Mouse (Mus musculus): Measurements from ENCODE around the gene Daw1. TPM values are rescaled to one million over a fixed set of nuclear protein-coding genes. Genes with fewer than 3 reads are reported as not detected.
A peak's percentile ranks its signal among the peaks of the same experiment; 100 is the strongest.

Gene Daw1
- polyA plus RNA-seq, 1 experiment: not detected

- no peaks in the 10 kb centered on the region for H3K36me3 ChIP-seq (ENCODE audit: control insufficient read depth, insufficient read depth, low read length)
- no peak overlapping the region for H3K27ac ChIP-seq (ENCODE audit: insufficient read depth, low read length)
- TF ChIP-seq CTCF (IDR thresholded peaks at IDR 0.05; ENCODE audit: extremely low read depth, insufficient read depth, insufficient read length, insufficient replicate concordance): no peak
- no peak for TF ChIP-seq POLR2A (IDR thresholded peaks at IDR 0.05; ENCODE audit: low read depth, low read length)
- H3K4me3 ChIP-seq (ENCODE audit: extremely low read depth, insufficient read depth, insufficient read length): no peak overlapping the region
- DNase-seq (ENCODE audit: low read depth in 1 of 2, low spot score in 2 of 2): no peak
- no peaks in the 10 kb centered on the region for H3K4me1 ChIP-seq (ENCODE audit: control insufficient read depth, insufficient read depth, insufficient read length)
- no peaks in the 10 kb centered on the region for H3K27me3 ChIP-seq (ENCODE audit: control insufficient read depth, insufficient read depth, low read length)
- WGBS: 81% methylated on average over 1 of the region's 1 CpGs
Measured at GRCm38 (mm10) chr1:83175985-83176384, 16.4 kb downstream of the Daw1 start.

DNA sequence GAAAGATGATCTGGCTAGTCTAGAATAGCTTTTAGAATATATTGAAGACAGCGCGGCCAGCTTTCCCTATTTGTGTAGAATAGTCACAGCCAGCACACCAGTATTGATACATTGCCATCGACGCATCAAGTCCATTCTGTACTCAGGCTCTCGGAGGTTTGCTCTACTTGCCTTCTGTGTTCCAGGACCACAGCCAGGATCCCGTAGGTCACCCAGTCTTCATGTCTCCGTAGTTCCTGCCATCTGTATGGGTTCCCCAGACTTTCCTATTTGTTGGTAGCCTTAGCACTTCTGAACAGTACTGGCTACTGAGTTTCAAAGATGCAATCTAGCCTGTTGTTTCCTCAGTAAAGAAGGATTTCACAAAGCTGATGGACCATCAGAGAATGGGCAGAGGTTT is 20.0 kb downstream of the Daw1 start:
- Histone ChIP-seq H3K36me3 (ENCODE audit: control insufficient read depth, insufficient read depth, low read length) (no peaks in the 10 kb centered on the region), H3K27me3 (ENCODE audit: control insufficient read depth, insufficient read depth, low read length) (no peaks in the 10 kb centered on the region), H3K4me1 (ENCODE audit: control insufficient read depth, insufficient read depth, insufficient read length) (no peaks in the 10 kb centered on the region), H3K4me3 (ENCODE audit: extremely low read depth, insufficient read depth, insufficient read length) (no peak overlapping the region), H3K27ac (ENCODE audit: insufficient read depth, low read length) (no peak overlapping the region)
- 85% methylated on average over 7 of the region's 7 CpGs for WGBS
- DNase-seq (ENCODE audit: low read depth in 1 of 2, low spot score in 2 of 2): no peak
- no peak for TF ChIP-seq CTCF (IDR thresholded peaks at IDR 0.05; ENCODE audit: extremely low read depth, insufficient read depth, insufficient read length, insufficient replicate concordance)
- no peak for TF ChIP-seq POLR2A (IDR thresholded peaks at IDR 0.05; ENCODE audit: low read depth, low read length)

GRCm38 (mm10) chr1:83181418-83181817 is 21.9 kb downstream of the Daw1 start:
- H3K27me3 ChIP-seq (ENCODE audit: control insufficient read depth, insufficient read depth, low read length): no peaks in the 10 kb centered on the region
- H3K27ac ChIP-seq (ENCODE audit: insufficient read depth, low read length): no peak overlapping the region
- DNase-seq (ENCODE audit: low read depth in 1 of 2, low spot score in 2 of 2): no peak
- 64% methylated on average over 4 of the region's 4 CpGs for WGBS
- H3K36me3 ChIP-seq (ENCODE audit: control insufficient read depth, insufficient read depth, low read length): no peaks in the 10 kb centered on the region
- no peaks in the 10 kb centered on the region for H3K4me1 ChIP-seq (ENCODE audit: control insufficient read depth, insufficient read depth, insufficient read length)
- TF ChIP-seq POLR2A (IDR thresholded peaks at IDR 0.05; ENCODE audit: low read depth, low read length) (no peak), CTCF (IDR thresholded peaks at IDR 0.05; ENCODE audit: extremely low read depth, insufficient read depth, insufficient read length, insufficient replicate concordance) (no peak)
- no peak overlapping the region for H3K4me3 ChIP-seq (ENCODE audit: extremely low read depth, insufficient read depth, insufficient read length)

- Histone ChIP-seq H3K4me3 (ENCODE audit: extremely low read depth, insufficient read depth, insufficient read length) (no peak overlapping the region), H3K27ac (ENCODE audit: insufficient read depth, low read length) (no peak overlapping the region), H3K27me3 (ENCODE audit: control insufficient read depth, insufficient read depth, low read length) (no peaks in the 10 kb centered on the region), H3K36me3 (ENCODE audit: control insufficient read depth, insufficient read depth, low read length) (no peaks in the 10 kb centered on the region), H3K4me1 (ENCODE audit: control insufficient read depth, insufficient read depth, insufficient read length) (no peaks in the 10 kb centered on the region)
- 37% methylated on average over 2 of the region's 2 CpGs for WGBS
- DNase-seq (ENCODE audit: low read depth in 1 of 2, low spot score in 2 of 2): no peak
- TF ChIP-seq CTCF (IDR thresholded peaks at IDR 0.05; ENCODE audit: extremely low read depth, insufficient read depth, insufficient read length, insufficient replicate concordance) (0 out of 2 replicates have a peak, but pooled peaks have one; percentile 5), POLR2A (IDR thresholded peaks at IDR 0.05; ENCODE audit: low read depth, low read length) (no peak)
Measured at GRCm38 (mm10) chr1:83187154-83187553, 27.6 kb downstream of the Daw1 start.

DNA sequence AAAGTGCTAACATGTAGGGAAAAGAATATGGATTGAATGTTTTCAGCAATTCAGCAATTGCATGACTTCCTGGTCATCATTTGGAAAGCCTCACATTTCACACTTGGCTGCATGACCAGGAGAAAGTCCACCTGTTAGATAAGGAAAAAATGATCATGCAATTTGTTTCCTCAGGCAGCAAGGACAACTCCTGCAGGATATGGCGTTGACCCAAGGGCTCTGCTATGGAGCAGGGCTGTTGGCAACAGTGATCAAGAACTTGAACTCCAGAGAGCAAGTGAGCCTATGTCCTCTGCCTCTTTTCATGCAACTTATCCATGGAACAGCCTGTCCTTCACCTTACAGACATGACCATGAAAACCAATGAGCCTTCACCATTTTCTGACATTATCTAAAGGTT is 50.4 kb downstream of the Daw1 start:
- 74% methylated on average over 1 of the region's 1 CpGs for WGBS

GRCm38 (mm10) chr1:83218260-83218659 is 58.7 kb downstream of the Daw1 start:
- Histone ChIP-seq H3K27me3 (ENCODE audit: control insufficient read depth, insufficient read depth, low read length) (no peaks in the 10 kb centered on the region), H3K4me1 (ENCODE audit: control insufficient read depth, insufficient read depth, insufficient read length) (no peaks in the 10 kb centered on the region), H3K4me3 (ENCODE audit: extremely low read depth, insufficient read depth, insufficient read length) (no peak overlapping the region), H3K36me3 (ENCODE audit: control insufficient read depth, insufficient read depth, low read length) (no peaks in the 10 kb centered on the region), H3K27ac (ENCODE audit: insufficient read depth, low read length) (no peak overlapping the region)
- no peak for DNase-seq (ENCODE audit: low read depth in 1 of 2, low spot score in 2 of 2)
- WGBS: 46% methylated on average over 1 of the region's 1 CpGs
- TF ChIP-seq CTCF (IDR thresholded peaks at IDR 0.05; ENCODE audit: extremely low read depth, insufficient read depth, insufficient read length, insufficient replicate concordance) (no peak), POLR2A (IDR thresholded peaks at IDR 0.05; ENCODE audit: low read depth, low read length) (no peak)

More for the DNA sequence above, 50.4 kb downstream of the Daw1 start:
- Histone ChIP-seq H3K4me3 (ENCODE audit: extremely low read depth, insufficient read depth, insufficient read length) (no peak overlapping the region), H3K27me3 (ENCODE audit: control insufficient read depth, insufficient read depth, low read length) (no peaks in the 10 kb centered on the region), H3K36me3 (ENCODE audit: control insufficient read depth, insufficient read depth, low read length) (no peaks in the 10 kb centered on the region), H3K4me1 (ENCODE audit: control insufficient read depth, insufficient read depth, insufficient read length) (no peaks in the 10 kb centered on the region), H3K27ac (ENCODE audit: insufficient read depth, low read length) (no peak overlapping the region)
- no peak for TF ChIP-seq POLR2A (IDR thresholded peaks at IDR 0.05; ENCODE audit: low read depth, low read length)
- TF ChIP-seq CTCF (IDR thresholded peaks at IDR 0.05; ENCODE audit: extremely low read depth, insufficient read depth, insufficient read length, insufficient replicate concordance): no peak
- DNase-seq (ENCODE audit: low read depth in 1 of 2, low spot score in 2 of 2): no peak

DNA sequence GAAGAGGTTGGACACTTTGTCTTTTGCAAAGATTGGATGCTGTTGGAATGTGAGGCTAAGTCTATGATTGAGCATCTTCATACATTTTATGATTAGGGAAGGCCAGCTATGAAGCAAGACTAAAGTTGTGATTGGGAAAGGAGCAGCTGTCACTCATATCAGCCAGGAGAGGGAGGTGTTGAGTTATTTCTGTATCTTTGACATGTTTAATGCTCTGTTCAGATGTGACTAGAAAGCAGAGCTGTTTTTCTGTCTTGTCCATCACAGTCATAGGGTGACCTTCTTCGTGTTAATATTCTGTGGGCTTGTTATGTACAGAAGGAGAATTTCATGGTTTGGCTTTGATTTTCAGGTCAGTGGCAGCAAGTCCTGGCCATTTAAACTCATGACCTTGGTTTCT is 63.5 kb downstream of the Daw1 start:
- 64% methylated on average over 1 of the region's 1 CpGs for WGBS
- no peak for DNase-seq (ENCODE audit: low read depth in 1 of 2, low spot score in 2 of 2)
- TF ChIP-seq POLR2A (IDR thresholded peaks at IDR 0.05; ENCODE audit: low read depth, low read length): no peak
- TF ChIP-seq CTCF (IDR thresholded peaks at IDR 0.05; ENCODE audit: extremely low read depth, insufficient read depth, insufficient read length, insufficient replicate concordance): no peak

More for the DNA sequence above, 63.5 kb downstream of the Daw1 start:
- Histone ChIP-seq H3K4me1 (ENCODE audit: control insufficient read depth, insufficient read depth, insufficient read length) (no peaks in the 10 kb centered on the region), H3K27ac (ENCODE audit: insufficient read depth, low read length) (no peak overlapping the region), H3K27me3 (ENCODE audit: control insufficient read depth, insufficient read depth, low read length) (no peaks in the 10 kb centered on the region), H3K36me3 (ENCODE audit: control insufficient read depth, insufficient read depth, low read length) (no peaks in the 10 kb centered on the region), H3K4me3 (ENCODE audit: extremely low read depth, insufficient read depth, insufficient read length) (no peak overlapping the region)

Measured in spleen, adult 2 months (tissue).